8 mouse cellular contexts compared by ENCODE assay signal in genomic region chr16:49965528-49966250, GRCm38 (mm10).
A peak's percentile ranks its signal among the peaks of the same experiment; 100 is the strongest.
DNase-seq lines count a peak whose midpoint lies in the region; ATAC-seq lines count a peak whose summit lies in the region.

No protein-coding gene starts in this region.

- no peaks in the 10 kb centered on the region for H3K27me3 ChIP-seq in heart, embryonic 12.5 days (replicated peaks)
- H3K27me3 ChIP-seq in forebrain, embryonic 16.5 days (replicated peaks; ENCODE audit: control insufficient read depth, insufficient read depth, low read length) = no peaks in the 10 kb centered on the region
- no peaks in the 10 kb centered on the region; the same call in 1 of the 2 replicates for H3K27me3 ChIP-seq in liver, embryonic 11.5 days (replicated peaks; ENCODE audit: control insufficient read depth, insufficient read depth, low read length)

- no peaks in the 10 kb centered on the region for H3K9me3 ChIP-seq in heart, embryonic 12.5 days (replicated peaks)
- no peaks in the 10 kb centered on the region for H3K9me3 ChIP-seq in forebrain, embryonic 16.5 days (ENCODE audit: control insufficient read depth, low read length)
- no peaks in the 10 kb centered on the region for H3K9me3 ChIP-seq in liver, embryonic 11.5 days (ENCODE audit: control insufficient read depth, low read length)

- no peak for ATAC-seq in heart, embryonic 12.5 days (ENCODE audit: insufficient number of reproducible peaks, low FRiP score)
- peak; percentile 89 for ATAC-seq in forebrain, embryonic 16.5 days
- peak; percentile 59 for ATAC-seq in liver, embryonic 11.5 days (replicated peaks; ENCODE audit: low FRiP score)

- H3K4me3 ChIP-seq in heart, embryonic 12.5 days = no peak overlapping the region
- no peak overlapping the region for H3K4me3 ChIP-seq in forebrain, embryonic 16.5 days (replicated peaks; ENCODE audit: low read length)
- H3K4me3 ChIP-seq in liver, embryonic 11.5 days (ENCODE audit: low read depth, low read length) = no peak overlapping the region

- H3K36me3 ChIP-seq in heart, embryonic 12.5 days = no peaks in the 10 kb centered on the region
- no peaks in the 10 kb centered on the region for H3K36me3 ChIP-seq in forebrain, embryonic 16.5 days (ENCODE audit: control insufficient read depth, insufficient read depth)
- H3K36me3 ChIP-seq in liver, embryonic 11.5 days (ENCODE audit: control insufficient read depth, insufficient read depth, low read length) = no peaks in the 10 kb centered on the region

- H3K4me2 ChIP-seq in heart, embryonic 12.5 days = no peak overlapping the region
- 0 out of 2 replicates have a peak overlapping the region, but pooled peaks have one; percentile 11 for H3K4me2 ChIP-seq in forebrain, embryonic 16.5 days (ENCODE audit: low read length)
- no peak overlapping the region for H3K4me2 ChIP-seq in liver, embryonic 11.5 days

- WGBS in heart, embryonic 12.5 days = 48% methylated on average over 7 of the region's 7 CpGs
- 23% methylated on average over 7 of the region's 7 CpGs for WGBS in forebrain, embryonic 16.5 days
- WGBS in liver, embryonic 11.5 days = 50% methylated on average over 7 of the region's 7 CpGs

- 0 out of 2 replicates have a peak overlapping the region, but pooled peaks have one; percentile 30 for H3K27ac ChIP-seq in heart, embryonic 12.5 days (ENCODE audit: poor library complexity, severe bottlenecking)
- no peak overlapping the region for H3K27ac ChIP-seq in forebrain, embryonic 16.5 days (ENCODE audit: low read length)
- H3K27ac ChIP-seq in liver, embryonic 11.5 days (ENCODE audit: low read depth, low read length) = no peak overlapping the region

- no peak overlapping the region for H3K9ac ChIP-seq in heart, embryonic 12.5 days
- H3K9ac ChIP-seq in forebrain, embryonic 16.5 days (replicated peaks; ENCODE audit: low read depth, low read length) = no peak overlapping the region
- H3K9ac ChIP-seq in liver, embryonic 11.5 days (ENCODE audit: low read depth, low read length) = no peak overlapping the region

- DNase-seq in heart, postnatal 4 days = no peak
- peak; percentile 35 for DNase-seq in CD4-positive helper T cell, adult 2 months (ENCODE audit: low read depth, low spot score)
- peak; percentile 34 for DNase-seq in liver, embryonic 11.5 days (ENCODE audit: low spot score)
- peak; percentile 23 for DNase-seq in skeletal muscle tissue, adult 2 months (ENCODE audit: low read depth, low spot score)
- DNase-seq in cerebellum, postnatal 25 days = no peak
- no peak for DNase-seq in urinary bladder, postnatal 14 days (ENCODE audit: low spot score)

- H3K4me1 ChIP-seq in heart, embryonic 12.5 days (replicated peaks) = peaks cover 26% of the 10 kb centered on the region
- peaks cover 19% of the 10 kb centered on the region for H3K4me1 ChIP-seq in forebrain, embryonic 16.5 days (replicated peaks; ENCODE audit: control insufficient read depth, insufficient read depth, low read length)
- H3K4me1 ChIP-seq in liver, embryonic 11.5 days (replicated peaks; ENCODE audit: control insufficient read depth, insufficient read depth, low read length) = peaks cover 10% of the 10 kb centered on the region; the same call in 1 of the 2 replicates

Comparison
In these comparisons a context has a peak if more than half of its experiments do, and no peak if none do; other contexts are left out.
1. DNase-seq: peak in CD4-positive helper T cell, adult 2 months (single experiment), liver, embryonic 11.5 days (single experiment) and skeletal muscle tissue, adult 2 months (single experiment); none in heart, postnatal 4 days (single experiment), cerebellum, postnatal 25 days (0 of 2) and urinary bladder, postnatal 14 days (single experiment).